Mouse (Mus musculus) hindbrain, postnatal 0 days (tissue): Measurements from ENCODE around the gene Hist1h2af. TPM values are rescaled to one million over a fixed set of nuclear protein-coding genes. Genes with fewer than 3 reads are reported as not detected.
"Not testable (repeated sequence)": the region's sequence is repeated elsewhere in the genome, so short reads cannot be mapped to it uniquely, and the experiment has no call there.

Source experiments
- ATAC-seq: fragments of 200-750 bp; cut with Nextera tagmentation; 2 replicates; pipeline ENCODE4 v1.8.0; 2017; ENCODE audit warnings: mild to moderate bottlenecking, moderate TSS enrichment, moderate library complexity
- DNase-seq: peaks from one replicate; pipeline ENCODE4 v3.0.0-alpha.2; 2015; ENCODE audit warnings: low spot score
- H3K27ac ChIP-seq: fragments of 300-500 bp; sonication (generic); 2 replicates; pipeline ENCODE4 v1.5.1; 2014; ENCODE audit warnings: mild to moderate bottlenecking
- H3K27me3 ChIP-seq: fragments of 300-500 bp; sonication (generic); 2 replicates; pipeline ENCODE4 v1.6.1; 2014; ENCODE audit warnings: low read length, mixed read lengths; ENCODE audit not compliant: insufficient read depth
- H3K36me3 ChIP-seq: fragments of 300-500 bp; sonication (generic); 2 replicates; pipeline ENCODE4 v1.6.1; 2014; ENCODE audit warnings: low read length, mixed read lengths; ENCODE audit not compliant: insufficient read depth
- H3K4me1 ChIP-seq: fragments of 300-500 bp; sonication (generic); 2 replicates; pipeline ENCODE4 v1.6.1; 2014; ENCODE audit warnings: antibody characterized with exemption, low read length, mixed read lengths; ENCODE audit not compliant: insufficient read depth
- H3K4me2 ChIP-seq: fragments of 300-500 bp; sonication (generic); 2 replicates; pipeline ENCODE4 v1.6.1; 2014; ENCODE audit warnings: low read depth, mild to moderate bottlenecking, low read length, moderate library complexity, mixed read lengths
- H3K4me3 ChIP-seq: fragments of 300-500 bp; sonication (generic); 2 replicates; pipeline ENCODE4 v1.5.1; 2014; ENCODE audit warnings: low read length
- H3K9ac ChIP-seq: fragments of 300-500 bp; sonication (generic); replicated peaks from 2 replicates; pipeline ENCODE4 v1.6.1; 2014; ENCODE audit warnings: mild to moderate bottlenecking, low read length, moderate library complexity, mixed read lengths
- H3K9me3 ChIP-seq: fragments of 300-500 bp; sonication (generic); 2 replicates; pipeline ENCODE4 v1.6.1; 2016; ENCODE audit warnings: low read length, mixed read lengths
- CTCF ChIP-seq: IDR thresholded peaks from 2 replicates; pipeline ENCODE4 v1.5.1; 2016; ENCODE audit warnings: antibody characterized with exemption, control low read depth, low read depth
- WGBS: fragments of 180-500 bp; shearing (Covaris S2); extraction: QIAGEN DNeasy Blood & Tissue Kit; methylation state at CpG from one replicate; pipeline ENCODE4 v1.1.7; 2014; 5-methylcytosine and 5-hydroxymethylcytosine counted together
- polyA plus RNA-seq: library from polyadenylated mRNA; unstranded; fragments of >200 nt; fragmentation: Nextera tagmentation; extraction: Ambion mirVana; gene quantifications from 2 replicates; pipeline ENCODE4 v1.2.1, GENCODE M21; 2015
- total RNA-seq: library from RNA; depleted of rRNA; stranded (reverse); fragments of >200 nt; gene quantifications from 2 replicates; pipeline ENCODE4 v1.2.3, GENCODE M21; 2014; rRNA removed

The Hist1h2af gene
- 415 and 567 TPM in 2 replicates for total RNA-seq
- 3.3 and 7.9 TPM in 2 replicates for polyA plus RNA-seq

GRCm38 (mm10) chr13:23533560-23534367, at the start of gene Hist1h2af:
Gene Hist1h2af (plus strand): TSS chr13:23533906.
- peak within 1 kb of the TSS; percentile 64 for H3K27ac ChIP-seq
- WGBS = under 1% methylated on average over 25 of the region's 53 CpGs
- peak within 1 kb of the TSS; percentile 49 for H3K4me3 ChIP-seq
- DNase-seq (peak; percentile 94), ATAC-seq (peak; percentile 54)
- peak within 1 kb of the TSS; percentile 61 for H3K4me2 ChIP-seq
- H3K4me1 ChIP-seq, H3K36me3 ChIP-seq, H3K9me3 ChIP-seq, H3K27me3 ChIP-seq: not testable (repeated sequence)
- peak within 1 kb of the TSS; percentile 25; the same call in 1 of the 2 replicates for H3K9ac ChIP-seq

- H3K4me2 ChIP-seq = no peak overlapping the region
- 52% methylated on average over 5 of the region's 5 CpGs for WGBS
- no peak for ATAC-seq
Measured at GRCm38 (mm10) chr13:23485271-23485670, 48.4 kb upstream of the Hist1h2af start.

GRCm38 (mm10) chr13:23488400-23489322, 45.0 kb upstream of the Hist1h2af start, which contains the start of gene Btn2a2:
Gene Btn2a2 (minus strand): TSS chr13:23488857.
- TF ChIP-seq CTCF = no peak
- no peaks in the 10 kb centered on the region for H3K9me3 ChIP-seq
- H3K4me2 ChIP-seq = peak within 1 kb of the TSS; percentile 65
- H3K4me3 ChIP-seq = peak within 1 kb of the TSS; percentile 35
- no peak within 1 kb of the TSS; the same call in 1 of the 2 replicates for H3K27ac ChIP-seq
- ATAC-seq (peak; percentile 99), DNase-seq (peak; percentile 93)
- H3K9ac ChIP-seq = no peak within 1 kb of the TSS
- H3K27me3 ChIP-seq = no peaks in the 10 kb centered on the region
- 5% methylated on average over 13 of the region's 14 CpGs for WGBS
- H3K36me3 ChIP-seq = no peaks in the 10 kb centered on the region
- H3K4me1 ChIP-seq = no peaks in the 10 kb centered on the region

More at GRCm38 (mm10) chr13:23485271-23485670, 48.4 kb upstream of the Hist1h2af start:
- no peaks in the 10 kb centered on the region for H3K9me3 ChIP-seq
- no peak for DNase-seq
- H3K4me1 ChIP-seq = no peaks in the 10 kb centered on the region
- no peak overlapping the region for H3K9ac ChIP-seq
- H3K27ac ChIP-seq = no peak overlapping the region
- no peak for TF ChIP-seq CTCF
- H3K4me3 ChIP-seq = no peak overlapping the region
- H3K27me3 ChIP-seq = no peaks in the 10 kb centered on the region
- no peaks in the 10 kb centered on the region for H3K36me3 ChIP-seq

GRCm38 (mm10) chr13:23490863-23491262, 42.8 kb upstream of the Hist1h2af start:
- Histone ChIP-seq H3K27me3 (no peaks in the 10 kb centered on the region), H3K9ac (no peak overlapping the region), H3K4me2 (no peak overlapping the region), H3K4me3 (no peak overlapping the region), H3K27ac (no peak overlapping the region), H3K9me3 (no peaks in the 10 kb centered on the region), H3K4me1 (no peaks in the 10 kb centered on the region), H3K36me3 (no peaks in the 10 kb centered on the region)
- DNase-seq (no peak), ATAC-seq (no peak)
- 58% methylated on average over 1 of the region's 1 CpGs for WGBS
- no peak for TF ChIP-seq CTCF

- no peak for TF ChIP-seq CTCF
- no peaks in the 10 kb centered on the region for H3K9me3 ChIP-seq
- no peaks in the 10 kb centered on the region for H3K27me3 ChIP-seq
- no peak overlapping the region for H3K9ac ChIP-seq
- WGBS = 19% methylated on average over 1 of the region's 1 CpGs
- no peaks in the 10 kb centered on the region for H3K4me1 ChIP-seq
- ATAC-seq = no peak
- no peaks in the 10 kb centered on the region for H3K36me3 ChIP-seq
- DNase-seq = no peak
- no peak overlapping the region for H3K4me2 ChIP-seq
- no peak overlapping the region for H3K27ac ChIP-seq
- no peak overlapping the region for H3K4me3 ChIP-seq
Measured at GRCm38 (mm10) chr13:23491263-23491662, 42.4 kb upstream of the Hist1h2af start.

GRCm38 (mm10) chr13:23491990-23492389, 41.7 kb upstream of the Hist1h2af start:
- no peaks in the 10 kb centered on the region for H3K27me3 ChIP-seq
- no peaks in the 10 kb centered on the region for H3K4me1 ChIP-seq
- ATAC-seq (no peak), DNase-seq (no peak)
- peak overlapping the region; percentile 52 for H3K4me2 ChIP-seq
- no peaks in the 10 kb centered on the region for H3K36me3 ChIP-seq
- no peaks in the 10 kb centered on the region for H3K9me3 ChIP-seq
- TF ChIP-seq CTCF = no peak
- H3K9ac ChIP-seq = no peak overlapping the region
- H3K4me3 ChIP-seq = peak overlapping the region; percentile 26
- WGBS = 6% methylated on average over 14 of the region's 14 CpGs
- no peak overlapping the region for H3K27ac ChIP-seq
